13 mouse cellular contexts compared by ENCODE assay signal in genomic region chr3:153169744-153170143, GRCm38 (mm10).
"Had no signal": no experiment of that assay in that cellular context is flagged by ENCODE, and none has a peak within 500 bp of the region (broad histone marks: within the 10 kb centered on the region; RNA-seq: fewer than 3 reads in every experiment).

No protein-coding gene starts in this region.

- H3K27ac ChIP-seq: limb, embryonic 12.5 days; liver, embryonic 13.5 days; lung, embryonic 15.5 days had no signal

- H3K36me3 ChIP-seq: limb, embryonic 12.5 days; liver, embryonic 13.5 days; lung, embryonic 15.5 days had no signal

- H3K9me3 ChIP-seq: limb, embryonic 12.5 days; liver, embryonic 13.5 days; lung, embryonic 15.5 days had no signal

- ATAC-seq: liver, postnatal 0 days had no signal

- H3K4me2 ChIP-seq: limb, embryonic 12.5 days; liver, embryonic 13.5 days; lung, embryonic 15.5 days had no signal

- H3K4me1 ChIP-seq: limb, embryonic 12.5 days; liver, embryonic 13.5 days; lung, embryonic 15.5 days had no signal

- H3K27me3 ChIP-seq: limb, embryonic 12.5 days; liver, embryonic 13.5 days; lung, embryonic 15.5 days had no signal

- DNase-seq: kidney, adult 11 months; liver; liver, embryonic 13.5 days; liver, postnatal 0 days; lung, postnatal 14 days; midbrain, embryonic 14.5 days; right cerebral cortex, postnatal 4 days; spleen, adult 18-20 months; thymus, adult 18-20 months; thymus, postnatal 25 days had no signal

- H3K9ac ChIP-seq: limb, embryonic 12.5 days; liver, embryonic 13.5 days; liver, postnatal 0 days; lung, embryonic 15.5 days had no signal

- H3K4me3 ChIP-seq: limb, embryonic 12.5 days; liver, embryonic 13.5 days; lung, embryonic 15.5 days; myocyte had no signal
